Mouse (Mus musculus) liver, embryonic 13.5 days (tissue): ENCODE measurements at regions not wholly inside any gene's neighbourhood (a gene's known extent, or its start where the extent isn't known, plus 50 kb on each side); places are given as distances from the start of the nearest gene placed in this dataset.

ENCODE experiments used
- ATAC-seq: fragments of 200-750 bp; cut with Nextera tagmentation; 2 replicates; pipeline ENCODE4 v1.8.0; 2017; ENCODE audit warnings: low read depth, mild to moderate bottlenecking, moderate number of reproducible peaks, moderate library complexity
- DNase-seq: peaks from one replicate; pipeline ENCODE4 v3.0.0; 2022
- H3K27ac ChIP-seq: fragments of 300-500 bp; sonication (generic); 2 replicates; pipeline ENCODE4 v1.5.1; 2015; ENCODE audit warnings: moderate library complexity, mild to moderate bottlenecking, inconsistent platforms
- H3K27me3 ChIP-seq: fragments of 300-500 bp; sonication (generic); 2 replicates; pipeline ENCODE4 v1.6.1; 2015; ENCODE audit warnings: mild to moderate bottlenecking, inconsistent platforms
- H3K36me3 ChIP-seq: fragments of 300-500 bp; sonication (generic); 2 replicates; pipeline ENCODE4 v1.6.1; 2015; ENCODE audit warnings: mild to moderate bottlenecking, inconsistent platforms
- H3K4me1 ChIP-seq: fragments of 300-500 bp; sonication (generic); replicated peaks from 2 replicates; pipeline ENCODE4 v1.6.1; 2015; ENCODE audit warnings: inconsistent platforms
- H3K4me2 ChIP-seq: fragments of 300-500 bp; sonication (generic); 2 replicates; pipeline ENCODE4 v1.6.1; 2015; ENCODE audit warnings: inconsistent platforms, mild to moderate bottlenecking, moderate library complexity
- H3K4me3 ChIP-seq: fragments of 300-500 bp; sonication (generic); replicated peaks from 2 replicates; pipeline ENCODE4 v1.5.1; 2015; ENCODE audit warnings: mild to moderate bottlenecking, inconsistent platforms
- H3K9ac ChIP-seq: fragments of 300-500 bp; sonication (generic); 2 replicates; pipeline ENCODE4 v1.6.1; 2015; ENCODE audit warnings: mild to moderate bottlenecking, inconsistent platforms
- H3K9me3 ChIP-seq: fragments of 300-500 bp; sonication (generic); replicated peaks from 2 replicates; pipeline ENCODE4 v1.6.1; 2016; ENCODE audit warnings: inconsistent platforms
- WGBS: fragments of 180-500 bp; shearing (Covaris S2); methylation state at CpG from one replicate; pipeline ENCODE4 v1.1.7; 2015; ENCODE audit not compliant: insufficient replicate concordance; 5-methylcytosine and 5-hydroxymethylcytosine counted together

DNA sequence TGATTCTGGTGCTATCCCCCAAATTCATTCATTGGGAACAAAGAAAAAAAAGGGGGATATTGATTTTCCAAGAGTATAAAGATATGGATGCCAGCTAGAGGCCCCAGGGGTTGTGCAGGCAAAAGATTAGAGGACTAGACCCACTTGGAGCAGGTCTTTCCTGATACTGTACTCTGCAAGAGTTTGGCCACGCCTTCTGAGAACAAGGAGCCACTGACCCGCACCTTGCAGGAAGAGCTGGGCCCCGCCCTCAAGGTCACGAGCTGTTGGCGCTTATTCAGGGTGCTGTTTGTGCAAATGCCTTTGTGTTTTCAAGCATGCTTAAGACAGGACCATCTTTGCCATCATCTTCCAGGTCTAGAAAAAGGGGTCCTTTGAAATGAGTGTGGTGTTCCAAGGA is 54.5 kb upstream of the Slc7a1 start:
- Histone ChIP-seq H3K9ac (no peak overlapping the region), H3K9me3 (no peaks in the 10 kb centered on the region), H3K4me2 (no peak overlapping the region), H3K27me3 (no peaks in the 10 kb centered on the region), H3K4me3 (no peak overlapping the region), H3K4me1 (0 out of 2 replicates have a peak, but pooled peaks cover 3% of the 10 kb centered on the region), H3K27ac (no peak overlapping the region), H3K36me3 (no peaks in the 10 kb centered on the region)
- peak; percentile 11 for DNase-seq
- ATAC-seq, result no peak
- WGBS, result 55% methylated on average over 5 of the region's 5 CpGs

DNA sequence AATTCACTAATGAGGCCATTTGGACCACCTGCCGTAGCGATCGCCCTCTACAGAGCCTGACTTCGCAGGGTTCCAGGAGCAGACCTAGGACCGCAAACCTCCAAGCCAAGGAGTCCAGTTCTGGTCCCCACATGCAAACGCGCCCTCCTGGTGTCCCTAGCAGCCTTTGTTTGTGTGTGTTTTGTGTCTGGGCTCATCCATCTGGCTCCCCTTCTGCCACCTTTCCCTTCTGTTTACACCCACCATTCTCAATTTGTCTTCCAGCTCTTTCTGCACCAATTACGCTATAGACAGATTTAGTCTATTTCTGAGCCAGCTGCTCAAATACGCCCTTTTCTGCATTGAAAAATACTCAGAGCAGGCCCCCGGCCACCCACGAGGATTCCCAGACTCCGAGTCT is 54.1 kb upstream of the Slc7a1 start:
- 0 out of 2 replicates have a peak, but pooled peaks cover 3% of the 10 kb centered on the region for H3K4me1 ChIP-seq
- DNase-seq, result no peak
- no peaks in the 10 kb centered on the region for H3K9me3 ChIP-seq
- WGBS, result 74% methylated on average over 12 of the region's 12 CpGs
- H3K27ac ChIP-seq, result no peak overlapping the region
- H3K4me3 ChIP-seq, result no peak overlapping the region
- H3K9ac ChIP-seq, result no peak overlapping the region
- no peaks in the 10 kb centered on the region for H3K36me3 ChIP-seq
- no peak overlapping the region for H3K4me2 ChIP-seq
- no peaks in the 10 kb centered on the region for H3K27me3 ChIP-seq
- no peak for ATAC-seq

DNA sequence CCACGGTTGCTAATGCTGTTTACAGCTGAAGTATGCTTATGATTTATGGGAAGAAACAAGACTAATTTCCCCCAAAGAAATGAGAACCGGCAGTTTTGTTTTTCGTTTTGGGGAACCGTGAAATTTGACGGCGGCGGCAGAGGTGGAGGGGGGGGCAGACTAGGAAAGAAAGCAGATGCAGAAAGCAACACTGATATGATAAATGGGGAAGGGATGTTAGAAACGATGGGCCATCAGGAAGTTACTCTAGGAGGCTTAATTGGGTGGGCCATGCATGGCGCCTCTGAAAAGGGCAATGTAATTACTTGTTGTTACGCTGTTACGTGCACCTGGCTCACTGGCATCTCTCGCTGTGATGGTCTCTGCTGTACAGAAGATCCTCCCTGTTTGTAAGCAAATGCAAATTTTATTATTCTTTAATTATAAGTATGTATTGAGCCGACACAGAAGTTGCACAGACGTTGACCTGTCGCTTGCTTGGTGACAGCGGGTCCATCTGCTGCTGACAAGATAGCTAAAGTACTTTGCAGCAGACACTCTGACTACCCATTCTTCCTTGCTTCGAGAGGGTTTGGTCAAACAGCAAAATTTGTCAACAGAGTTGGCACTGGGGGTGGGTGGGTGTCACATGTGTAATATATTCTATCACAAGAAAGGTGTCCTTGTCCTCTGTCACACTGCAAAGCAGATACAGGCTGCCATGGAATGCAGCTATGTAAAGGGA is 53.4 kb upstream of the Slc7a1 start:
- ATAC-seq, result no peak
- H3K9ac ChIP-seq, result no peak overlapping the region
- no peak overlapping the region for H3K4me3 ChIP-seq
- H3K27ac ChIP-seq, result no peak overlapping the region
- H3K36me3 ChIP-seq, result no peaks in the 10 kb centered on the region
- H3K4me2 ChIP-seq, result no peak overlapping the region
- H3K27me3 ChIP-seq, result no peaks in the 10 kb centered on the region
- WGBS, result 72% methylated on average over 17 of the region's 17 CpGs
- 0 out of 2 replicates have a peak, but pooled peaks cover 3% of the 10 kb centered on the region for H3K4me1 ChIP-seq
- no peaks in the 10 kb centered on the region for H3K9me3 ChIP-seq
- no peak for DNase-seq

DNA sequence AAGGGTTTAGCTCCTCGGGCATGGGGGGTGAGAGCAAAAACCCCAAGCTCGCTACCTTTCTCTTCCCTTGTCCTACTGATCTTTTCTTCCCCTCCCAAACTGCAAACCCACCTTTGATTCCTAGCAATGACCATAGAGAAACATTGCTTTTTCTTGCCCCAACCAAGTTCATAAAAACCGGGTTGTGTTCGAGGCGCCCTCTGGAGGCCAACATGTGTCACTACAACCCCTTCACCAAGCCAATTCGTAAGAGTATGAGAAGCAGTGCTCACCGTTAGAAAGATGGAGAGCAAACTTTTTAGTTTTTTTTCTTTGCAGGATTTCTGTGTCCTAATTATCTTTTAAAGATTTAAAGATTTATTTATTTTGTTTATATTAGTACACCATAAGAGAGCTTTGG is 52.1 kb upstream of the Slc7a1 start:
- Histone ChIP-seq H3K27me3 (no peaks in the 10 kb centered on the region), H3K4me2 (no peak overlapping the region), H3K27ac (no peak overlapping the region), H3K4me1 (0 out of 2 replicates have a peak, but pooled peaks cover 3% of the 10 kb centered on the region), H3K4me3 (no peak overlapping the region), H3K36me3 (no peaks in the 10 kb centered on the region), H3K9me3 (no peaks in the 10 kb centered on the region), H3K9ac (no peak overlapping the region)
- DNase-seq, result peak; percentile 18
- ATAC-seq, result no peak
- WGBS, result 19% methylated on average over 7 of the region's 7 CpGs

DNA sequence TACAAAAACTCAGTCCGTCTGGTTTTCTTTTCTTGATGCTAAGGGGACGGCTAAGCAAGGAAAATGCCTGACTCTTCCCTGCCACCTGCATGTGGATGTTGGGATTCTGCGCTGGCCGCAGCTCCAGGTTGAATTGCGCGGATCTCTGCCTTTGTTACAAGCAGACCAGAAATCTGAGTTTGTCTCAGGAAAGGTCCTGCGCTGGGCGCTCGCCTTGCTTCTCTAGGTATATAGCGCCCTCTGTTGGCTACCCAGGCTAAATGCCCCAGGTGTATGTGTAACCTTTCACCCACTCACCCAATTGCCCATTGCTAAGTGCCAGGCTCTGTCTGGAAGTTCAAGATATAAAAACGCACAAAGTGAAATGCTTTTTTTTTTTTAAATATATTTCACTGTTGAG is 51.2 kb upstream of the Slc7a1 start:
- no peak overlapping the region for H3K9ac ChIP-seq
- H3K27ac ChIP-seq, result no peak overlapping the region
- no peak overlapping the region for H3K4me2 ChIP-seq
- 31% methylated on average over 11 of the region's 11 CpGs for WGBS
- no peaks in the 10 kb centered on the region for H3K36me3 ChIP-seq
- no peak; the same call in 1 of the 2 replicates for ATAC-seq
- peak; percentile 11 for DNase-seq
- 0 out of 2 replicates have a peak, but pooled peaks cover 3% of the 10 kb centered on the region for H3K4me1 ChIP-seq
- no peaks in the 10 kb centered on the region for H3K9me3 ChIP-seq
- no peak overlapping the region for H3K4me3 ChIP-seq
- no peaks in the 10 kb centered on the region for H3K27me3 ChIP-seq
